ENCODE assay signal across 30 mouse cellular contexts in genomic region chr7:121072506-121072905, GRCm38 (mm10). TPM values are rescaled to one million over a fixed set of nuclear protein-coding genes. Genes with fewer than 3 reads are reported as not detected.
DNase-seq lines count a peak whose midpoint lies in the region; ATAC-seq and TF ChIP-seq lines count a peak whose summit lies in the region.
"Had no signal": no experiment of that assay in that cellular context is flagged by ENCODE, and none has a peak within 500 bp of the region (broad histone marks: within the 10 kb centered on the region; RNA-seq: fewer than 3 reads in every experiment).

No protein-coding gene starts in this region.

- peaks cover 11% of the 10 kb centered on the region for H3K36me3 ChIP-seq in heart, adult 2 months (ENCODE audit: control insufficient read depth, insufficient read depth, low read length)
- H3K36me3 ChIP-seq in heart, embryonic 11.5 days (ENCODE audit: control insufficient read depth, insufficient read depth, low read length), result peaks cover 10% of the 10 kb centered on the region
- H3K36me3 ChIP-seq in liver, postnatal 0 days (replicated peaks; ENCODE audit: insufficient read depth, low read length), result peaks cover 35% of the 10 kb centered on the region
- peaks cover 25% of the 10 kb centered on the region for H3K36me3 ChIP-seq in kidney, embryonic 16.5 days (ENCODE audit: insufficient read depth, low read length)

- TF ChIP-seq POLR2A in heart, adult 2 months (IDR thresholded peaks at IDR 0.05; ENCODE audit: insufficient read depth, low read depth, low read length), result no peak
- TF ChIP-seq POLR2A in lung, adult 2 months (IDR thresholded peaks at IDR 0.05; ENCODE audit: borderline replicate concordance, extremely low read depth, low read depth, low read length), result no peak

- intact Hi-C loops in heart, adult 2 months (cut with DNase I), result loop anchor here (5.0 to 10.0 kb wide), 3 partner anchors 35 to 572 kb away; partner anchors contain the start of genes Cdr2 and Mfsd13b

- no peak overlapping the region for H3K4me2 ChIP-seq in heart, embryonic 11.5 days
- peak overlapping the region; percentile 47 for H3K4me2 ChIP-seq in liver, postnatal 0 days (ENCODE audit: low read depth, low read length)
- H3K4me2 ChIP-seq in kidney, embryonic 16.5 days (replicated peaks; ENCODE audit: low read depth, low read length), result no peak overlapping the region
- H3K4me2 ChIP-seq: forebrain, embryonic 13.5 days; hindbrain, embryonic 15.5 days; limb, embryonic 13.5 days; lung, embryonic 14.5 days; midbrain, embryonic 12.5 days; neural tube, embryonic 12.5 days had no signal

- peaks cover 24% of the 10 kb centered on the region for H3K4me1 ChIP-seq in heart, adult 2 months (ENCODE audit: control insufficient read depth, insufficient read depth, low read length)
- H3K4me1 ChIP-seq in heart, embryonic 11.5 days (ENCODE audit: control insufficient read depth, insufficient read depth, low read length), result peaks cover 15% of the 10 kb centered on the region
- peaks cover 7% of the 10 kb centered on the region; the same call in 1 of the 2 replicates for H3K4me1 ChIP-seq in lung, adult 2 months (ENCODE audit: control insufficient read depth, insufficient read depth, low read length)
- H3K4me1 ChIP-seq in liver, postnatal 0 days (ENCODE audit: insufficient read depth), result no peaks in the 10 kb centered on the region
- H3K4me1 ChIP-seq in kidney, embryonic 16.5 days (ENCODE audit: insufficient read depth, low read length), result peaks cover 12% of the 10 kb centered on the region
- H3K4me1 ChIP-seq: forebrain, embryonic 13.5 days; hindbrain, embryonic 10.5 days; hindbrain, embryonic 15.5 days; midbrain, embryonic 12.5 days; neural tube, embryonic 12.5 days had no signal

- no peak for ATAC-seq in heart, embryonic 11.5 days (replicated peaks; ENCODE audit: insufficient number of reproducible peaks, low FRiP score, low TSS enrichment)
- no peak for ATAC-seq in liver, postnatal 0 days
- ATAC-seq in kidney, embryonic 16.5 days (ENCODE audit: low FRiP score, low TSS enrichment), result no peak
- ATAC-seq: forebrain, embryonic 13.5 days; inflammation-experienced regulatory T-cells, adult 6 months; Patski had no signal

- no peak for TF ChIP-seq CTCF in heart, adult 2 months (IDR thresholded peaks at IDR 0.05)
- no peak for TF ChIP-seq CTCF in lung, adult 2 months (IDR thresholded peaks at IDR 0.05; ENCODE audit: insufficient read depth, low read length)
- no peak for TF ChIP-seq CTCF in liver, postnatal 0 days (IDR thresholded peaks at IDR 0.05; ENCODE audit: low read depth)

- H3K79me2 ChIP-seq in heart, adult 2 months (replicated peaks; ENCODE audit: control insufficient read depth, insufficient read depth, low read length), result 0 out of 2 replicates have a peak, but pooled peaks cover 1% of the 10 kb centered on the region

- TF ChIP-seq EP300 in heart, adult 2 months (IDR thresholded peaks at IDR 0.05; ENCODE audit: insufficient read depth, low read depth, low read length), result no peak
- TF ChIP-seq EP300 in liver, postnatal 0 days (IDR thresholded peaks at IDR 0.05; ENCODE audit: low read depth), result no peak

- peak overlapping the region; percentile 78 for H3K27ac ChIP-seq in heart, adult 2 months
- H3K27ac ChIP-seq in heart, embryonic 11.5 days (ENCODE audit: low read depth, low read length), result no peak overlapping the region
- peak overlapping the region; percentile 24; the same call in 1 of the 2 replicates for H3K27ac ChIP-seq in liver, postnatal 0 days (ENCODE audit: low read depth)
- H3K27ac ChIP-seq in kidney, embryonic 16.5 days (ENCODE audit: low read length), result no peak overlapping the region
- H3K27ac ChIP-seq: forebrain, embryonic 13.5 days; hindbrain, embryonic 10.5 days; hindbrain, embryonic 15.5 days; limb, embryonic 13.5 days; midbrain, embryonic 12.5 days; neural tube, embryonic 12.5 days had no signal

- H3K4me3 ChIP-seq in heart, adult 2 months, result no peak overlapping the region
- no peak overlapping the region for H3K4me3 ChIP-seq in heart, embryonic 11.5 days (ENCODE audit: low read depth, low read length)
- no peak overlapping the region for H3K4me3 ChIP-seq in lung, adult 2 months (replicated peaks; ENCODE audit: extremely low read depth, low read depth, low read length)
- H3K4me3 ChIP-seq in liver, postnatal 0 days (ENCODE audit: low read depth, low read length), result peak overlapping the region; percentile 39
- H3K4me3 ChIP-seq in kidney, embryonic 16.5 days (ENCODE audit: low read length), result no peak overlapping the region
- H3K4me3 ChIP-seq: forebrain, embryonic 13.5 days; hindbrain, embryonic 10.5 days; hindbrain, embryonic 15.5 days; limb, embryonic 13.5 days; midbrain, embryonic 12.5 days; myocyte; neural tube, embryonic 12.5 days had no signal

- H3K9ac ChIP-seq in heart, adult 2 months (ENCODE audit: low read depth, low read length), result no peak overlapping the region
- H3K9ac ChIP-seq in heart, embryonic 11.5 days (ENCODE audit: low read depth, low read length), result no peak overlapping the region
- 0 out of 2 replicates have a peak overlapping the region, but pooled peaks have one; percentile 21 for H3K9ac ChIP-seq in liver, postnatal 0 days (replicated peaks)
- no peak overlapping the region for H3K9ac ChIP-seq in kidney, embryonic 16.5 days (replicated peaks; ENCODE audit: low read length)
- H3K9ac ChIP-seq: forebrain, embryonic 13.5 days; hindbrain, embryonic 15.5 days; limb, embryonic 13.5 days; lung, embryonic 14.5 days; midbrain, embryonic 12.5 days; neural tube, embryonic 12.5 days had no signal

- 53% methylated on average over 5 of the region's 5 CpGs for WGBS in heart, adult 2 months
- WGBS in heart, embryonic 11.5 days (ENCODE audit: insufficient replicate concordance), result 84% methylated on average over 5 of the region's 5 CpGs
- 45% methylated on average over 5 of the region's 5 CpGs for WGBS in lung, adult 2 months
- 60% methylated on average over 5 of the region's 5 CpGs for WGBS in liver, postnatal 0 days (ENCODE audit: insufficient replicate concordance)
- WGBS in kidney, embryonic 16.5 days, result 74% methylated on average over 5 of the region's 5 CpGs

- no peaks in the 10 kb centered on the region for H3K27me3 ChIP-seq in heart, adult 2 months (ENCODE audit: control insufficient read depth, insufficient read depth, low read length)
- H3K27me3 ChIP-seq in heart, embryonic 11.5 days (ENCODE audit: control insufficient read depth, insufficient read depth, low read length), result no peaks in the 10 kb centered on the region
- no peaks in the 10 kb centered on the region for H3K27me3 ChIP-seq in liver, postnatal 0 days (ENCODE audit: insufficient read depth, low read length)
- H3K27me3 ChIP-seq in kidney, embryonic 16.5 days (ENCODE audit: insufficient read depth, low read length), result no peaks in the 10 kb centered on the region
- H3K27me3 ChIP-seq: forebrain, embryonic 13.5 days; hindbrain, embryonic 15.5 days; limb, embryonic 13.5 days; midbrain, embryonic 12.5 days; neural tube, embryonic 12.5 days; Patski had no signal

- no peak for DNase-seq in heart, adult 2 months
- peak; percentile 51 for DNase-seq in lung, postnatal 36 days
- no peak for DNase-seq in lung, adult 2 months
- no peak for DNase-seq in liver, postnatal 0 days
- no peak for DNase-seq in frontal cortex, postnatal 14 days (ENCODE audit: low spot score in 2 of 2)
- no peak for DNase-seq in cerebellum, postnatal 4 days (ENCODE audit: low spot score in 2 of 2)
- DNase-seq: adrenal gland, postnatal 14 days; cerebellum, adult 2 months; cerebellum, postnatal 14 days; gastrocnemius, postnatal 36 days; heart, postnatal 14 days; kidney, adult 11 months; kidney, postnatal 25 days; lung, embryonic 14.5 days; lung, postnatal 4 days; right cerebral cortex, postnatal 4 days had no signal

- H3K9me3 ChIP-seq in heart, embryonic 11.5 days (replicated peaks; ENCODE audit: control insufficient read depth, low read length), result no peaks in the 10 kb centered on the region
- no peaks in the 10 kb centered on the region for H3K9me3 ChIP-seq in liver, postnatal 0 days (ENCODE audit: low read length)
- H3K9me3 ChIP-seq in kidney, embryonic 16.5 days (ENCODE audit: low read length), result no peaks in the 10 kb centered on the region
- H3K9me3 ChIP-seq: forebrain, embryonic 13.5 days; hindbrain, embryonic 10.5 days; hindbrain, embryonic 15.5 days; limb, embryonic 13.5 days; midbrain, embryonic 12.5 days; neural tube, embryonic 12.5 days had no signal

RNA-seq across cellular contexts. Expression of gene Igsf6, which starts 1.9 kb away (rescaled TPM):
- 1 to 10 TPM in 1 of 2 experiments, under 1 TPM in 1; 0.98 to 1.5 TPM for total RNA-seq in heart, adult 2 months (2021)
- 0.76 TPM in 2 replicates for polyA plus RNA-seq in heart, adult 2 months (2012; rRNA removed)
- polyA plus RNA-seq in heart, embryonic 11.5 days (2014; fragmentation: Nextera tagmentation; extraction: Ambion mirVana), result 0.87 TPM in 2 replicates
- polyA plus RNA-seq in lung, adult 2 months (2012; rRNA removed), result 1.5 and 2.7 TPM in 2 replicates
- 12.4 and 14.6 TPM in 2 replicates for polyA plus RNA-seq in liver, postnatal 0 days (2015; fragmentation: Nextera tagmentation; extraction: Ambion mirVana)
- 1.3 and 2.1 TPM in 2 replicates for polyA plus RNA-seq in kidney, embryonic 16.5 days (2015; fragmentation: Nextera tagmentation; extraction: Ambion mirVana)

RNA-seq across cellular contexts. Expression of gene Otoa, which starts 8.9 kb away (rescaled TPM):
- total RNA-seq in heart, adult 2 months (2021), result under 1 TPM in 1 of 2 experiments, not detected in 1; 0.30 TPM
- 0.10 TPM in 1 of 2 replicates, not detected in the other for polyA plus RNA-seq in heart, adult 2 months (2012; rRNA removed)
- polyA plus RNA-seq in heart, embryonic 11.5 days (2014; fragmentation: Nextera tagmentation; extraction: Ambion mirVana), result not detected in 2 replicates
- 0.03 and 0.05 TPM in 2 replicates for polyA plus RNA-seq in lung, adult 2 months (2012; rRNA removed)
- polyA plus RNA-seq in liver, postnatal 0 days (2015; fragmentation: Nextera tagmentation; extraction: Ambion mirVana), result 0.04 TPM in 1 of 2 replicates, not detected in the other
- 0.09 and 0.16 TPM in 2 replicates for polyA plus RNA-seq in kidney, embryonic 16.5 days (2015; fragmentation: Nextera tagmentation; extraction: Ambion mirVana)
- total RNA-seq: midbrain, postnatal 0 days had no signal
- polyA plus RNA-seq: embryonic facial prominence, embryonic 11.5 days; inflammation-experienced regulatory T-cells, adult 6 months; kidney, embryonic 14.5 days had no signal

RNA-seq across cellular contexts. Expression of gene Mettl9, which starts 38.3 kb away (rescaled TPM):
- 10 to 100 TPM; 80.7 to 85.1 TPM for total RNA-seq in heart, adult 2 months (2021)
- 23.5 and 40.2 TPM in 2 replicates for polyA plus RNA-seq in heart, adult 2 months (2012; rRNA removed)
- polyA plus RNA-seq in heart, embryonic 11.5 days (2014; fragmentation: Nextera tagmentation; extraction: Ambion mirVana), result 117 and 124 TPM in 2 replicates
- 17.9 and 24.6 TPM in 2 replicates for polyA plus RNA-seq in lung, adult 2 months (2012; rRNA removed)
- 34.9 and 36.4 TPM in 2 replicates for polyA plus RNA-seq in liver, postnatal 0 days (2015; fragmentation: Nextera tagmentation; extraction: Ambion mirVana)
- polyA plus RNA-seq in kidney, embryonic 16.5 days (2015; fragmentation: Nextera tagmentation; extraction: Ambion mirVana), result 155 and 163 TPM in 2 replicates

Comparison
In these comparisons a context has a peak if more than half of its experiments do, and no peak if none do; other contexts are left out.
1. H3K27ac ChIP-seq: peak in heart, adult 2 months (single experiment) and liver, postnatal 0 days (single experiment); none in heart, embryonic 11.5 days (single experiment) and kidney, embryonic 16.5 days (single experiment).